Mouse (Mus musculus) CH12.LX (cell line): ENCODE results near the gene Col27a1.

Experiments
- CTCF ChIP-seq, 2 experiments: IDR thresholded peaks in 1 of 2; conservative IDR thresholded peaks in 1 of 2; 2 replicates each; pipeline ENCODE4 v1.5.1; 2011 to 2012; ENCODE audit warnings: low read depth in 2 of 2, low read length in 2 of 2, improper control_type of control experiment in 1 of 2, inconsistent platforms in 1 of 2, mild to moderate bottlenecking in 1 of 2, moderate library complexity in 1 of 2
- GABPA ChIP-seq: IDR thresholded peaks from 2 replicates; pipeline ENCODE4 v1.6.1; 2012; ENCODE audit warnings: low read depth, low read length, improper control_type of control experiment, inconsistent platforms; ENCODE audit not compliant: insufficient replicate concordance
- HCFC1 ChIP-seq: IDR thresholded peaks from 2 replicates; pipeline ENCODE4 v1.6.1; 2012; ENCODE audit warnings: low read depth, mild to moderate bottlenecking, inconsistent platforms, low read length, improper control_type of control experiment
- POLR2A ChIP-seq: IDR thresholded peaks from 2 replicates; pipeline ENCODE4 v1.6.1; 2011; ENCODE audit warnings: low read depth, mild to moderate bottlenecking, improper control_type of control experiment, low read length
- UBTF ChIP-seq: IDR thresholded peaks from 2 replicates; pipeline ENCODE4 v1.6.1; 2012; ENCODE audit warnings: low read depth, mild to moderate bottlenecking, inconsistent platforms, low read length, improper control_type of control experiment, moderate library complexity
- USF1 ChIP-seq: IDR thresholded peaks from 2 replicates; pipeline ENCODE4 v1.6.1; 2014; ENCODE audit warnings: low read depth, mild to moderate bottlenecking, inconsistent platforms, low read length, improper control_type of control experiment
- ZKSCAN1 ChIP-seq: IDR thresholded peaks from 2 replicates; pipeline ENCODE4 v1.6.1; 2012; ENCODE audit warnings: low read depth, inconsistent platforms, low read length, improper control_type of control experiment, borderline replicate concordance

DNA sequence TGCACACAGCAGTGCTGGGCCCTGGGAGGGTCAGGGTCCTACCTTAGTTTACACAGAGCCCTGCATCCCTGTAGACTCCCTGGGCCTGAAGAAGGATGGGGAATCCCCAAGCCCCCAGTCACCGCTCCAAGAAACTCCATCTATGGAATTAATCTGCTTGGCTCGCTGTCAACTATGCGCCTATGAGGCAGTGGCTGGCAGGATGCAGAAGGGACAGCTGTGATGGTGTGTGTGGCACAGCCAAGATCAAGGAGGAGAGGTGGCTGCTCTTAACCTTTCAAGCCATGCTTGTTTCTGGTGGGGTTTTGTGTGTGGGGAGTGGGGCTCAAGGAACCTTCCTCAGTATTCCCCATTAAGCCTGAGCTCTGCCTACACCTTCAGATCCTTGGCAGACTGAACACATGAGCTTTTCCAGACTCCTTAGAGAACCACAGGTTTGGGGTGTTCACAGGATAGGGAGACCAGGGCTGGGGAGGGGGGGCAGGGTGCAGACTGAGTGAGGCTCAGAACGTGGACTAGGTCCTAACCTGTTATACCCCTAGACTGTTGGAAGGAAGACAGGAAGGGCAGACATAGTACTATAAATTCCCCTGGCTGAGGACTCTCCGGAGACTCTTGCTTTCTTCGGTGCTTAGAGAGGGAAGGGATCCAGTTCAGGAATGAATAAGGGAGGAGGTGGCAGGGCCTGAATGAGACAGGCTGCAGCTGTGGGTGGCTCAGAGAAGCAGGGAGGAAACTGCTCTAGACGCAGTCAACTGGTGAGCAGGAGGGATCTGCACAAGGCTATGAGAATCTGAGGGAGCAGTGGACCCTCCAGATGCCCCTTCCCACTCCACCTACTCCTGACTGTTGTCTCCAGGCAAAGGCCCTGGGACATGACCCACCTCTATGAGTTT, 20.0 kb downstream of the Col27a1 start:
- TF ChIP-seq GABPA (no peak), HCFC1 (no peak), USF1 (no peak), ZKSCAN1 (no peak), CTCF (conservative IDR thresholded peaks at IDR 0.05 in 1 of 2, IDR thresholded peaks at IDR 0.05 in 1 of 2; ENCODE audit: low read depth in 2 of 2, low read length in 2 of 2) (no peak), UBTF (no peak), POLR2A (no peak)
